Mouse (Mus musculus): ENCODE data around the gene Olfr56. TPM values are rescaled to one million over a fixed set of nuclear protein-coding genes. Genes with fewer than 3 reads are reported as not detected.

Gene Olfr56
- polyA plus RNA-seq, 2 experiments from 2014 or later, result 0.92 to 1.1 TPM

DNA sequence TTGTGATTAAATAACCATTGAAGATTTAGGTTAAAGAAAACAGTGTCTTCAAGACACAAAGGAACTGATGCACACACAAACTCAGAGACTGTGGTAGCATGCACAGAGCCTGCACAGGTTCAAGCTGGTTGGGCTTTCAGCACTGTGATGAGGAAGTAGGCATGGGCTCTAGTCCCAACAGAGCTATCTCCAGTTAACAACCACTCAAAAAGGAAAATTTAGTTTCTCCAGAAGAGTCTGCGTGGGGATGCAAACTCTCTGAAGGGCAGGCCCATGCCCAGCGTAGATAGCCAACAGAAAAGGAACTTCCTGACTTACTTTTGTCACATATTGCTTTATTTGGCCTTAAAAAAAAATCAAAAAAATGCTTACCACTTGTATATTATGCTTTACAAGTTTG, 114.1 kb downstream of the Olfr56 start:
- no peak for ATAC-seq

GRCm38 (mm10) chr11:49093861-49094660, 115.4 kb downstream of the Olfr56 start:
- peak; percentile 73 for ATAC-seq

DNA sequence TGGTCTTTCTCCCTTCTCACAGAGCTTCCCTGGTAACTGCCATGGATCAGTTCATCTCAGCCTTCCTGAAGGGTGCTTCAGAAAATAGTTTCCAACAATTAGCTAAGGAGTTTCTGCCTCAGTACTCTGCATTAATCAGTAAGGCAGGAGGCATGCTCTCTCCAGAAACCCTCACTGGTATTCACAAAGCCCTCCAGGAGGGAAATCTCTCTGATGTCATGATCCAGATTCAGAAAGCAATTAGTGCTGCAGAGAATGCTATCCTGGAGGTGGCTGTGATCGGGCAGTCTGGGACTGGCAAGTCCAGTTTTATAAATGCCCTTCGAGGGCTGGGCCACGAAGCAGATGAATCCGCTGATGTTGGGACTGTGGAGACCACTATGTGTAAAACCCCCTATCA, 116.7 kb downstream of the Olfr56 start:
- no peak for ATAC-seq

DNA sequence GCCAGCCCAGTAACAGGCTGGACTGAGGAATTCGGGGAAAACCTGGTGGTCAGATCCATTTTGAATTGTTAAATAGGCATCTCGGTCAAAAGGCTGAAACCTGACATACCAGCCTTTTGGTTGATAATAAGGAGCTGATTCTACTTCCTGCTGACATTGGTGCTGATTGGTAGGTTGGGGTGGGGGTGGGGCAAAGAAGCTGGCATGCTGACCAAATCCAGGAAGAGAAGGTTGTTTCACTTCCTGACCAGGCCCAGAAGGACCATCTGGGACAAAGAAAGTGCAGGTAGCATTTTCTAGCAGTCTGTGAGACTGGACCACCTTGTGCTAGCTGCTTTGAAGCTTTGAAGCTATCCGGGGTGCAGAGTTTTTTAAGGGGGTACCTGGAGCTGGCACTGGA, 121.7 kb downstream of the Olfr56 start:
- peak; percentile 73 for ATAC-seq

DNA sequence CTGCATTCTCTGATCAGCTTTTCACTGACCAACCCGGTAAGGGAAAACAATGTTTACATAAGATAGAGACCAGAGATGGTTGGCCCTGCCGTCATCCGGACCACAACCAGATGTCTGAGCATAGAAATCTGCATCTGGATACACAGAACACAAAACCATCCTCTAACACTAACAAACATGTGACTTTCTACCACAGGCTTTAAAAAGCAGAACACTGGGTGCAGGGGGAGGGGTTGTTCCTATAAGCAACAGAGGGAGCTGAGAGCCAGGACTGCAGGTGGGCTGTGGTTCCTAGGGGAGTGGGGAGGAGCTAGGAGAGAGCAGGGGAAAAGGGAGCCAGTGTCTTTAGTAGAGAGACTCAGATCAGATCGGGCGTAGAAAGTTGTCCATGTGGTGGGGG, 122.8 kb downstream of the Olfr56 start:
- no peak for ATAC-seq

DNA sequence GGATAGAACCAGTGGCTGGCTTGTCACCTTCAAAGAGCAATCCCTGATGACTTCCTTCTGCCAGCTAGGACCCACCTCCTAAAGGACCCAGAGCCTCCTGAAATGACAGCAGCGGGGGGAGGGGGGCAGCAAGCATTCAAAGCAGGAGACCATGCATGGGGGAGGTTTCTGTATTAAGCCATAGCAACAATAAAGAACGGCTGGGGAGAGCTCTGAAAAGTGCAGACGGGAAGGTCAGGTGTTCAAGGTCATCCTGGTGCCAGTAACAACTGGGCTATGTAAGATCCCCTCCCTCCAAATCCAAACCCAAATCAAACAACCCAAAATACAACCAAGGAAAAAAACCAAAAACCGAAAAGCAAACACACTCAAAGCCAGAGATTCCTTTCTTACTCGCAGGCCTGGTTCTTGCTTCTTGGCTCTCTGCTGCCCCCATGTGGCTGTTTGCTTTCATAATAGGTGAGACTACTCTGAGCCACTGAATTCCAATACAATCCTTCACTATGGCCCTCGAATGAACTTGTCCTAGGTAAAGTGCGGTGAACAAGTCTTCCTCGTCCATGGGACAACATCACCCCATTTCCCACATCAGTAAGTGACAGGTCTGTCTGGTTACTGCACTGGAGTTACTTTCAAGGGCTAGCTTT, 124.5 kb downstream of the Olfr56 start:
- peak; percentile 74 for ATAC-seq

GRCm38 (mm10) chr11:49105752-49106151, 127.1 kb downstream of the Olfr56 start:
- ATAC-seq, result no peak

DNA sequence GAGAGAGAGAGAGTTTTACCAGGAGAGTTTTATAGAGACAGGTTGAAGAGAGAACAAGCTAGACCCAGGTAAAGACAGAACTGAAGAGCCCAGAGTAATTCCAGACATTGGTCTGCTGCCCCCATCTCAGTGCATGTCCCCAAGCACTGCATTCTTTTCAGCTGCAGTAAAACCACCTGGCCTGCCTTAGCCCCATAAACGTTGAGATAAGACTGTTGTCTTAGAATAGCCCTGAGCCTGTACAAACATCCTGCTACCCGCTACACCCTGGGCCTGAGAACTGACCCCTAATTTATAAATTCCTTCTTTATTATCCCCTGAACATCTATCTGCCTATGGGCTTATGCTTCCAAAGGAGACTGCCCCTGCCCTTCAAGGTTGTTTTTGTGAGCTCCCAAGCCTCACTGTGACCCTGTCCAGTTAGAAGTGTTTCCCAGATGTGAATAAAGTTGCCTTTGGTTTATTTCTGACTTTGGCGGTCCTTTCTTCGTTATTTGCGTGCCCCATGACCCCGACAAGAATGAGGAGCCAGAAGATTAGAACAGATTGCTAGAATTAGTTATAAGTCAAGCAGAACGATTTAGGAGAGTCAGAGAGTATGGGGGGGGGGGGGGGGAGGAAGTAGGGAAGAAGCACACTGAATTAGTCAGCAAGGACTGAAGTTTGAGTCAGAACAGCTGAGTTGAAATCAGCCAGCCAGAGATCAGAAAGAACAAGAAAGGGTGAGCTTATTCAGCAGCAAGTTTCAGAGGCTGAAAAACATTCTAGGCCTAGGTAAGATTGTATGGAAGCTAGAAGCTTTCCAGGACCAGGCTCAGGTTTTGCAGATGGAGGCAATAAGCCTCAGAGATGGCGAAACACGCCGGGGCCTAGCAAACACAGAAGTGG, 129.2 kb downstream of the Olfr56 start:
- no peak for ATAC-seq

DNA sequence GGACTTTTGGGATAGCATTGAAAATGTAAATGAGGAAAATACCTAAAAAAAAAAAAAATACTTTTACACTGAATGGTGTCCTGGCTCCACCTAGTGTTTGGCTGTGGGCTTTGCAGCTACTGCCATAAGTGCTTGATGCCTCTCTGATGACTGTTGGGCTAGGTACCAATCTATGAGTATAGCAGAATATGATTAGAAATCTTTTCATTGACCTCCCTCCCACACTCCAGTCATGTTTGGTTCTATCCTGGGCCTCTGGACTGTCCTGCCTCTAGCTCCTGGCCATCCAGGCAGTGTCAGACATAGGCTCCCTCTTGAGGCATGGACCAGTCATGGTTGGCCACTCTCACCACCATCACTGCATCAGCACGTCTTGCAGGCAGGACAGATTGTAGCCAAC, 130.1 kb downstream of the Olfr56 start:
- ATAC-seq, result peak; percentile 62

GRCm38 (mm10) chr11:49111000-49111399, 132.3 kb downstream of the Olfr56 start:
- no peak for ATAC-seq

GRCm38 (mm10) chr11:49112624-49113219, 134.0 kb downstream of the Olfr56 start:
- ATAC-seq, result no peak

DNA sequence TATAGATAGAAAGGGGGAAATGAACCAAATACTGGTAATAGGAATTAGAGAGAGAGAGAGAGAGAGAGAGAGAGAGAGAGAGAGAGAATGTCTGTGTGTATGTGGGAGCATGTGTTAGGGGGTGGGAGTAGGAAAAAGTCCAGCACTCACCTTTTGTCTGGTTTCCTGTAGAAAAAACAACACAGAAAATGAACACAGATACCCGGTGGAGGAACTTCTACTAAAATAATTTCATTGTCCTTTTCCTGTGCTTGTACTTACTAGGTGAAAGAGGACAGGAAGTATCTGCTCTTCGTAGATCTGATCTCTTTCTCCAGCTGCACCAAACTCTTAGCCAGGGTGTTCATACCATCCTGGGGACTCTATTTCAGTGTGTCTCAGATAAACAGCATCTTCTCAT, 135.5 kb downstream of the Olfr56 start:
- peak; percentile 17 for ATAC-seq

- no peak for ATAC-seq
These were observed 136.1 kb downstream of the Olfr56 start, which contains the start of gene Olfr1396 for GRCm38 (mm10) chr11:49114774-49115173. Olfr1396 (minus strand) TSS chr11:49114874.

DNA sequence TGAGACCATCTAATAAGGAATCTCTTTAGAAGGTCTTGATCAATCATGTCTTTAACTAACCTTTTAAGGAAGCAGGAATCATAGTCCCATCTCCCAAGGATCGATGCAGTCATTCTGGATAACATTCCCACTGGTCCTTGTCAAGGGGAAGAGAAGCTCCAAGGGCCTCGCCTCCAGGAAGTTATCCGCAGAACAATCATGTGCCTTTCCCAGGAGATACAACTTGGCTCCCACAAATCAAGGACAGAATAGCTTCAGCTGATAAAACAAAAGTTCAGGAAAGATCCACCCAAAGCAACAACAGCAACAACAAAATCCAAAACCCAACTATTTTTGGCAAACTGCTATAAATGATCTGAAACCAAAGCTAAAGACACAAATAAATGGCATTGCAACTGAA, 140.9 kb downstream of the Olfr56 start:
- no peak for ATAC-seq

DNA sequence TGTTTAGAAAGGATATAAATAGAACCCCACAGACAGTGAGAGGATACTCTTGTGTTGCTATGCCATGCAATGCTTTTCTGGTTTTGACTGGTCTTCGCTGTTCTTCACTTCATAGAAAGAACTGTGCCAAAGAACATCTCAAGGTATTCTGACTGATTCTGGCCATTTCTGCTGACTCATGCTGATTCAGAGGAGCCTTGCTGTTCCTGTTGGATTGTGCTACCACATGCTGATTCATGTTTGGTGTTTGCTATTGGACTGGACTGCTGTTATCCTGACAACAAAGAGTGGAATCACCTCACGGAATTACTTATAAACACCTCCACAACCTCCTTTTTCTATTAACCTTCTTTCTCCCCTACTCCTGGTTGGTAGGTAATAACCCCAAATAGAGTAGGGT, 145.5 kb downstream of the Olfr56 start:
- no peak for ATAC-seq

GRCm38 (mm10) chr11:49141974-49142373, 163.3 kb downstream of the Olfr56 start, which contains the start of gene Olfr1395:
Olfr1395 (plus strand) TSS chr11:49142274.
- no peak for ATAC-seq

DNA sequence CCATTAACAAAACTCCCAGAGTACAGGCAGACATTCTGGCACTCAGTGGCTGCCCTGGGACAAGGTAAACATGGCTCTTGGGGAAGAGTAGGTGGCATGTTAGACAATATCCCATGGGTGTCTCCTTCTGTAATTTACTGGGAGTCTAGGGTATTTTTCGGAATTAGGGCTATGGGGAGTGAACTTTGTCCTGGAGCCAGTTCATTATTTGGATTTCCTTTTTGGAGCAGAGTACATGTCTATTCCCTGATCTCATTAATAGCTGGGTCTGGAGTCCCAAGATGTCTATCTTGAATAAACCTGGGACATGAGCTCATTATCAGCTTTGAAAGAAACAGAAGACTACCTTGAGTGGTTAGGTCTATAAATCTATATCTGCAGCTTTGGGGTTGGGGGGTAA, 175.4 kb downstream of the Olfr56 start, which contains the start of gene Olfr1394:
Gene Olfr1394 (plus strand): TSS at position 301 of the 400 bp plus-strand sequence.
- ATAC-seq, result no peak

DNA sequence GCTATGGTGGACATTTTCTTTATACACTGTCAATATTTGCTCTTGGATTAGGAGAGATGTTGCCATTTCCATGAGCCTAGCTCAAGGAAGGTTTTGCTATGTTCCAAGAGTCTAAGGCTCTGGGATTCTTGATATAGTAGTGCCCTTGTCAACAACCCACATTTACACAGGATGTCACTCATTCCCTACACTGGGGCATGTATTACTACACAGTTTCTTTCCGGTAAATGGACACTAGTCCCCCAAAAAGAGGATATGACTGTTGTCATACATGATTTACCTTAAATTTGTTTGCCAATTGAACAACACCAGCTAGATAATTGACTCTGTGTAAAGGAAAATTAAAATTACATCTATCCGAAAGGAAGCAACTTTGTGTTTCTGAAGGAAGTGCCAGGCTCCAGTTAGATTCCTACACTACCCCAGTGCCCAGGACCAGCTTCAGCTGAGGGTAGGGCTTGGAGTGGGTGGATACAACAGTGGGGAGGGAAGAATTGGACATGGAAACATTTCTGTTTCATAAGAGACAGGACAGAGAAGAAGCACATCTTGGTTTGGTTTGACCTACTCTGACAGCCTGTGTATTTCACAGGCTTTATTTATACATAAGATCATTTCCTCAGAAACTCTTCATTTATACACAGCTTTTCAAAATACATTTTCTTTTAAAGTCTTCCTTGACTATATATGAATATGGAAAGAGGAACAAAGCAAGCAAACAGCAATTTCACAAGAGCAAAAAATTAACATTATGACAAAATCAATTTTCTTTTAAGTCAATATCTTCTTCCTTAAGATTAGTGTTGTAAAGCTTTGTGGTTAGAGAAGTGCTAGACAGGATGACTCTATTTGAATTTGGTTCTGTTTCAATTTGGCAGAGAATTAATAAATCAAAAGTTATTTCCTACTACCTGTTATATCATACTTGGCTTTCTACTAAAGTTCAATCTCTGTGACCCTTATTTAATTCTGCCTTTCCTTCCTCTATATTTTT, 178.4 kb downstream of the Olfr56 start:
- no peak for ATAC-seq

DNA sequence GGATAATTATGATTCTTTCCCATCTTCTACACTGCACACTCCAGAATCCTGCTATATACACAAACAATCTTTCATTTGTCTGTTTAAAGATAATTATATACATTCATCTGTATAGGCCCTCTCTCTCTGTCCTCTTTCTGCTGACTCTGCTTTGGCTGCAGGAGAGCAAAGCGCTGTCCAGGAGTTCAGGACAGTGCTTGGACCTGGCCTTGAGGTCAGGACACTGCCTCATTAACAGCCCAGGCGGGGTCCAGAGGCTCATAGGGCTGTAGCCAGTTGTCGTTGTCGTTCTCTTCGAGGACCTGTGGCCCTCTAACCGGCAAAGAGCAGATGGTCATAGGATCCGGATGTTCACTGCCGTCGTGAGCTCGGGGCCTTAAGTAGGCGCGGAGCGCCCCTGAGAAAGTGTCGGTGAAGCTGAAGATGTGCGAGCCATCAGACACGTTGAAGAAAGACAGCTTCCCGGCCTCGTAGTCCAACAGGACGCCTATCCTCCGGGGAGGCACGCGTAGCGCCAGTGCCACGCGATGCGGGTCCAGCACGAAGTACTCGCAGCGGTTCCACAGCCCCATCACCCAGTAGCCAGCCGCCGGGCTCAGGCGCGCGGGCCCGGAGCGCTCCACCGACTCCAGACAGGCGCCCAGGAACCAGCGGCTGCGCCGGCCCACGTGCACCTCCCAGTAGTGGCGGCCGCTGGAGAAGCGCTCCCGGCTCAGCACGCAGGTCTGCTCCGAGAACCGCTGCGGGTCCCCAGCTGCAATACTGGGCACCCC, 190.3 kb downstream of the Olfr56 start:
- ATAC-seq, result no peak

- no peak for ATAC-seq
These were observed 191.9 kb downstream of the Olfr56 start for GRCm38 (mm10) chr11:49170576-49170975.

Measured in CD4-positive, CD25-positive, alpha-beta regulatory T cell, adult 4 months (primary cell).